ENCODE assay signal across 10 mouse cellular contexts in the genomic region with DNA sequence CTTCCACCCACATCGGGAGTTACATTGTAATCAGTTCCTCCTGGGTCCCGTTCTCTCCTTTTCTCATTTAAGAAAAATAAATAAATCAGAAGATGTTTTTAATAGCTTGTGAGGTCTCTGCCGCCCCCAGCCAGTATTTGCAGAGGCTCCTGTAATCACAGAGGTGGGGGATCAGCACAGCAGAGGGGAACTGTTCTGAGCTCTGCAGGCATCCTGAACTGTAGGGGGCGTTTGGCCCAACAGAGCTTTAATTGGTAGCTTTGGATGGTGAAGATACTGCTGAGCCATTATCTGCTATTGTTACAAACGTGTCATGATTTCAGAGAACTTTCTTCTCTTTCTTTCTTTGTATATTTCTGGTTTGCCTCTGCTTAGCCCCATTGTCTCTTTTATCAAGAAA.
"Had no signal": no experiment of that assay in that cellular context is flagged by ENCODE, and none has a peak within 500 bp of the region (broad histone marks: within the 10 kb centered on the region; RNA-seq: fewer than 3 reads in every experiment).

No protein-coding gene starts in this region.

- H3K4me3 ChIP-seq: limb, embryonic 13.5 days; midbrain, embryonic 12.5 days had no signal

- H3K9me3 ChIP-seq: limb, embryonic 13.5 days; midbrain, embryonic 12.5 days had no signal

- H3K9ac ChIP-seq: limb, embryonic 13.5 days; liver, embryonic 14.5 days; midbrain, embryonic 12.5 days had no signal

- H3K4me2 ChIP-seq: limb, embryonic 13.5 days; midbrain, embryonic 12.5 days had no signal

- H3K27ac ChIP-seq: limb, embryonic 13.5 days; liver, embryonic 14.5 days; midbrain, embryonic 12.5 days had no signal

- H3K36me3 ChIP-seq: limb, embryonic 13.5 days; midbrain, embryonic 12.5 days had no signal

- DNase-seq: kidney, adult 11 months; kidney, postnatal 14 days; layer of hippocampus, postnatal 36 days; left cerebral cortex, postnatal 4 days; lung, adult 18-20 months; thymus, adult 18-20 months; thymus, postnatal 14 days had no signal
